Mouse (Mus musculus) T-cell, adult 66 days (primary cell): ENCODE results near the gene Arnt. TPM values are rescaled to one million over a fixed set of nuclear protein-coding genes. Genes with fewer than 3 reads are reported as not detected.

Source experiments
- total RNA-seq, 2 experiments: library from RNA; stranded (reverse); gene quantifications; 3 replicates in 1 of 2; 4 replicates in 1 of 2; pipeline ENCODE4 v1.2.4; 2023

Gene Arnt
- total RNA-seq = 10 to 100 TPM; 65.3 to 77.8 TPM

DNA sequence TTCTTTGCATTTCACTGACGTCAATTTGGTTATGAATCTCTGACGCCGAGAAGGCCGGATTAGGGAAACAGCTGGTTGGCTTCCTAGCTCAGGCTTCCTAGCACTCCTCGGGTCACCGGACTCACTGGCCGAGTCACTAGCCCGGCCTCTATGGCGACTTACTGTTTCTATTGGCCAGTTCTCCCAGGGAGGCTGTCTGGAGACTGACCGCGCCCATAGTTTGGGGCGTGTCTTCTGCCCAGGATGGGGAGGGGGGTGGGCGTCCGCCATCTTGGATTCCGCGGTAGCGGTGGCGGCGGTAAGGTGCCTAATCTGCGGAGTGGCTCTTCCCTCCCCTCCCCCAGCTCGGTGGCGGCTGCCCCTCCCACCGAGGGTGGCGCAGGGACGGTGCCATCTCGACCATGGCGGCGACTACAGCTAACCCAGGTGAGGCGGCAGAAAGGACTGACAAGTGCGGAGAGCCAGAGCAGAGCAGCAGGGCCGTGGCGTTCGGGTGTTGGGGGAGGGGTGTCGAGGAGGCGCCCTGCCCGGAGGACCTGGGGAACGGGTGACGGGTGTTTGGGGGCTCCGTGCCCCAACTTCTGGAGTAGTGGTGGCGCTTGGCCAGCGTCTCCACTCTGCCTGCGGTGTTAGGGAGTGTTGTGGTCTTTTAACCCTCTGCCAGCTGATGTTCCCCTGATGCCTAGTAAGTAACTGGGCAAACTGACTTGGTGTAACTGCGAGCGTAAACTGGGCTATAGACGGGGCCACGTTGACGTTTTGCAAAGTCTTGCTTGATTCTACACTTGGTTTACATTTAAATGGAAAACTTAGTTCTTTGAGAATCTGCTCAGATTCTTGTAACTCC, at the start of gene Arnt:
Gene Arnt (plus strand): TSS at position 253 of the 847 bp plus-strand sequence.

DNA sequence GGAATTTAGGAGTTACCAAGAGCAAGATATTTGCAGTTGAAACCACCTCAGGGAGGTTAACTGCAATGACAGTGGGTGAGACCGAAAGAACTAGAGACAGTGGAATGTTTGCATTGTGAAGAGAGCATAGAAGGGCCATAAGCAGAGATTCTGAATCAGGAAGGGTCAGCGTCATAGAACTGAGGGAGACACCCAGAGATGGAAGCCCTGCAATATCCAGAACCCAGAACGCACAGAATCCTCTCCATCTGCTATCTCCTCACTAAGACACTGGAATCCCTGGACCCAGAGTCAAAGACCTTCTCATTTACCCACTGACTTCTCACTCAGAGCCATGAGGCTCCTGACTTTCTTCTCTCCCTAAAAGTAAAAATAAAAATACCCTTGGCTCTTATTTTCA, 31.4 kb upstream of the Arnt start, which contains the start of gene 4930558C23Rik:
Gene 4930558C23Rik (minus strand): TSS at position 101 of the 400 bp plus-strand sequence.

DNA sequence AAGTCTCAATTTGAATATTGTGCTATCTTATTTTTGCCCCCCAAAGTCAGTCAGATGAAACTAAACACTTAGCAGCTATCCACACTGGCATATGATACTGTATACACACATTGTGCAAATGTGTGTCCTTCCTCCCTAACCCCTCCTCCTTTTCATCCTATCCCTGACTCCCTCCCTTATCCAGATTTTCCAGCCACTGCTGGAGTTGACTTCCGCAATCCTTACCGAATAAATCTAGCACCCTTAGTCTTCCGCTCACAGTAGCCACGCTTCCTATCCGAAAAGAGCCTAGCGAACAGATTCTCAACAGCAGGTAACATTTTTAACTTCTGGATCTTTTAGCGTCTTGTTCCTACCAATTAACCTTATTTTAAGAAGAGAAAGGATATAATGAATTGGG, 64.8 kb downstream of the Arnt start, which contains the start of gene Ctsk:
Gene Ctsk (plus strand): TSS at position 233 of the 400 bp plus-strand sequence.

DNA sequence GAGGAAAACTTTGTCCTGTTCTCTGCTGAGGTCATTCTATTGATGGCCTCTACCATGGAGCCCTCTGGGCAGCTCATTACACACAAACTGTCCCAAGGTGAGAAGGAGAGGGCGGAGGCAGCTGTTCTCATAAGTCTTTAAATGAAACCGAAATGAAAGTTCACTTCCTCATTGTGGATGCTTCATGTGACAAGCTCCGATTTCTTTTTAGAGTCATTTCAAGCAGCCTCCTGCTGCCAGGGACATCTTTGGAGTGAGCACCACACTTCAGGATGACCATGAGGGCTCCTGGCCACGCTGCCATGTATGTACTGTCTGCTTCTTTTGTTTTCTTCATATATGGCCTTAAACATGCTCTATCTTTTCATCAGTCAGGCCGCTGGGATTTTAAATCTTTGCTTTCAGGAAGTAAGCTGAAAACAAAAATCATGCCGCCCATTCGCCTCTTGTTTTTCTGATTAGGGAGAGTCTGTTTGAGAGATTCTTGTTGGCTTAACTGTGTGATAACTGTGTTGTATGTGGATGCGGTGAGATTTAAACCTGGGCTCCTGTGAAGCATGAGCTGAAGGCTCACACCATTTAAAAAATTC, 92.5 kb downstream of the Arnt start, which contains the start of gene Ctss:
Gene Ctss (plus strand): TSS at position 165 of the 590 bp plus-strand sequence.

Other genes starting within 250 kb of the Arnt start
- 10 to 100 TPM; 73.2 to 77.2 TPM for gene Gabpb2, start 216.5 kb upstream of the Arnt start, total RNA-seq
- gene Cdc42se1, start 205.7 kb upstream of the Arnt start, total RNA-seq = 100 to 1,000 TPM; 269 to 294 TPM
- 1 to 10 TPM; 9.8 TPM for gene Mllt11, start 202.2 kb upstream of the Arnt start, total RNA-seq
- not detected for gene Gm128, start 192.8 kb upstream of the Arnt start, total RNA-seq
- gene Bnipl, start 183.2 kb upstream of the Arnt start, total RNA-seq = 1 to 10 TPM in 1 of 2 experiments, not detected in 1; 1.0 TPM
- 10 to 100 TPM; 14.8 to 17.9 TPM for gene Mindy1, start 153.0 kb upstream of the Arnt start, total RNA-seq
- 1 to 10 TPM; 8.6 to 9.1 TPM for gene Prune1, start 152.3 kb upstream of the Arnt start, total RNA-seq
- gene Anxa9, start 127.2 kb upstream of the Arnt start, total RNA-seq = under 1 TPM; 0.38 to 0.71 TPM
- gene Cers2, start 119.6 kb upstream of the Arnt start, total RNA-seq = 100 to 1,000 TPM; 116 to 124 TPM
- 10 to 100 TPM; 39.7 to 40.6 TPM for gene Setdb1, start 77.2 kb upstream of the Arnt start, total RNA-seq
- gene 4930558C23Rik, start 31.5 kb upstream of the Arnt start, total RNA-seq = not detected
- 1 to 10 TPM; 3.0 TPM for gene Ctsk, start 64.9 kb downstream of the Arnt start, total RNA-seq
- 10 to 100 TPM; 90.7 to 96.5 TPM for gene Ctss, start 92.4 kb downstream of the Arnt start, total RNA-seq
- not detected for gene Hormad1, start 125.3 kb downstream of the Arnt start, total RNA-seq
- 10 to 100 TPM; 27.9 to 28.1 TPM for gene Golph3l, start 154.5 kb downstream of the Arnt start, total RNA-seq
- gene Ensa, start 190.6 kb downstream of the Arnt start, total RNA-seq = 10 to 100 TPM; 98.2 to 99.3 TPM
- 100 to 1,000 TPM; 312 to 327 TPM for gene Mcl1, start 224.4 kb downstream of the Arnt start, total RNA-seq